Mouse (Mus musculus) G1E (cell line): ENCODE results near the gene Ap1s1.

Experiments
- CTCF ChIP-seq: IDR thresholded peaks from 2 replicates; pipeline ENCODE4 v1.5.1; 2012; ENCODE audit warnings: low read depth, low read length, inconsistent platforms, mixed read lengths
- GATA1 ChIP-seq: IDR thresholded peaks from 2 replicates; pipeline ENCODE4 v1.6.1; 2012; ENCODE audit warnings: borderline replicate concordance, low read length, inconsistent platforms, mixed read lengths
- GATA2 ChIP-seq: IDR thresholded peaks from 2 replicates; pipeline ENCODE4 v1.6.1; 2012; ENCODE audit warnings: low read depth, low read length, inconsistent platforms, borderline replicate concordance
- POLR2AphosphoS5 ChIP-seq: IDR thresholded peaks from 2 replicates; pipeline ENCODE4 v1.6.1; 2012; ENCODE audit warnings: low read depth, low read length, inconsistent platforms; ENCODE audit not compliant: insufficient replicate concordance
- TAL1 ChIP-seq: conservative IDR thresholded peaks from 2 replicates; pipeline ENCODE4 v1.6.1; 2012; ENCODE audit warnings: low read depth, low read length, inconsistent platforms, mixed read lengths

- TF ChIP-seq CTCF (no peak), GATA1 (no peak), TAL1 (no peak), POLR2AphosphoS5 (no peak), GATA2 (no peak)
Measured at GRCm38 (mm10) chr5:136999449-136999848, 46.5 kb downstream of the Ap1s1 start.
